Mouse (Mus musculus) cerebellum, adult 8-10 months (tissue): ENCODE data around the gene Osbpl2.

Experiments used
- DNase-seq: peaks from one replicate; pipeline ENCODE4 v3.0.0; 2022

Osbpl2 gene

GRCm38 (mm10) chr2:180166869-180167268 lies 47.8 kb downstream of the Osbpl2 start:
- DNase-seq, result no peak

- DNase-seq, result no peak
Measured at GRCm38 (mm10) chr2:180170151-180170805, 51.2 kb downstream of the Osbpl2 start.

GRCm38 (mm10) chr2:180170806-180171521 lies 51.9 kb downstream of the Osbpl2 start, which contains the start of gene Adrm1:
Gene Adrm1 (plus strand): TSS chr2:180171485.
- DNase-seq, result peak; percentile 98

- no peak for DNase-seq
Measured at GRCm38 (mm10) chr2:180171522-180172070, 52.5 kb downstream of the Osbpl2 start.

GRCm38 (mm10) chr2:180172152-180172551 lies 53.0 kb downstream of the Osbpl2 start:
- DNase-seq, result no peak

GRCm38 (mm10) chr2:180173163-180173562 lies 54.1 kb downstream of the Osbpl2 start:
- DNase-seq, result no peak

GRCm38 (mm10) chr2:180173711-180174110 lies 54.6 kb downstream of the Osbpl2 start:
- peak; percentile 36 for DNase-seq

- no peak for DNase-seq
Measured at GRCm38 (mm10) chr2:180174121-180174520, 55.0 kb downstream of the Osbpl2 start.

GRCm38 (mm10) chr2:180175725-180176124 lies 56.6 kb downstream of the Osbpl2 start:
- no peak for DNase-seq

- DNase-seq, result no peak
Measured at GRCm38 (mm10) chr2:180181542-180181941, 62.4 kb downstream of the Osbpl2 start.

- no peak for DNase-seq
Measured at GRCm38 (mm10) chr2:180184011-180184751, 65.1 kb downstream of the Osbpl2 start.

- DNase-seq, result no peak
Measured at GRCm38 (mm10) chr2:180184752-180185109, 65.6 kb downstream of the Osbpl2 start.

GRCm38 (mm10) chr2:180185686-180186085 lies 66.6 kb downstream of the Osbpl2 start:
- no peak for DNase-seq

GRCm38 (mm10) chr2:180187362-180187761 lies 68.3 kb downstream of the Osbpl2 start:
- no peak for DNase-seq

GRCm38 (mm10) chr2:180196610-180197322 lies 77.7 kb downstream of the Osbpl2 start:
- DNase-seq, result no peak

- no peak for DNase-seq
Measured at GRCm38 (mm10) chr2:180197323-180198037, 78.4 kb downstream of the Osbpl2 start.

- no peak for DNase-seq
Measured at GRCm38 (mm10) chr2:180198782-180199181, 79.7 kb downstream of the Osbpl2 start.

GRCm38 (mm10) chr2:180200681-180201080 lies 81.6 kb downstream of the Osbpl2 start:
- no peak for DNase-seq

GRCm38 (mm10) chr2:180201303-180201702 lies 82.2 kb downstream of the Osbpl2 start:
- DNase-seq, result no peak

GRCm38 (mm10) chr2:180202263-180202662 lies 83.2 kb downstream of the Osbpl2 start:
- DNase-seq, result no peak

GRCm38 (mm10) chr2:180202805-180203204 lies 83.7 kb downstream of the Osbpl2 start:
- DNase-seq, result no peak

GRCm38 (mm10) chr2:180204501-180204900 lies 85.4 kb downstream of the Osbpl2 start:
- DNase-seq, result no peak
